Mouse (Mus musculus) adipocyte (in vitro differentiated cells): Measurements from ENCODE around the gene Kcnj14.

Source experiments
- DNase-seq: peaks from one replicate; pipeline ENCODE4 v3.0.0-alpha.2; 2016; ENCODE audit warnings: low spot score

Gene Kcnj14

GRCm38 (mm10) chr7:45824598-45824997 is at the start of gene Kcnj14:
Gene Kcnj14 (minus strand): TSS chr7:45824782.
- no peak for DNase-seq

GRCm38 (mm10) chr7:45873061-45873947 is 48.7 kb upstream of the Kcnj14 start:
- DNase-seq: peak; percentile 50

GRCm38 (mm10) chr7:45872624-45873023 is 48.0 kb upstream of the Kcnj14 start, which contains the start of gene Kdelr1:
Gene Kdelr1 (plus strand): TSS chr7:45872772.
- DNase-seq: peak; percentile 83

GRCm38 (mm10) chr7:45870282-45871058 is 45.9 kb upstream of the Kcnj14 start:
- no peak for DNase-seq

GRCm38 (mm10) chr7:45869787-45870186 is 45.2 kb upstream of the Kcnj14 start:
- no peak for DNase-seq

GRCm38 (mm10) chr7:45869107-45869670 is 44.6 kb upstream of the Kcnj14 start:
- no peak for DNase-seq

- no peak for DNase-seq
Observed at GRCm38 (mm10) chr7:45867871-45868270, 43.3 kb upstream of the Kcnj14 start.

GRCm38 (mm10) chr7:45865925-45866910 is 41.6 kb upstream of the Kcnj14 start:
- DNase-seq: peak; percentile 57

GRCm38 (mm10) chr7:45864435-45864834 is 39.9 kb upstream of the Kcnj14 start:
- no peak for DNase-seq

GRCm38 (mm10) chr7:45862804-45863203 is 38.2 kb upstream of the Kcnj14 start:
- DNase-seq: no peak

- no peak for DNase-seq
Observed at GRCm38 (mm10) chr7:45859008-45859407, 34.4 kb upstream of the Kcnj14 start.

- DNase-seq: no peak
Observed at GRCm38 (mm10) chr7:45856950-45857901, 32.6 kb upstream of the Kcnj14 start.

- no peak for DNase-seq
Observed at GRCm38 (mm10) chr7:45853089-45853488, 28.5 kb upstream of the Kcnj14 start.

GRCm38 (mm10) chr7:45850661-45851060 is 26.1 kb upstream of the Kcnj14 start:
- no peak for DNase-seq

- no peak for DNase-seq
Observed at GRCm38 (mm10) chr7:45848447-45849027, 24.0 kb upstream of the Kcnj14 start.

- DNase-seq: no peak
Observed at GRCm38 (mm10) chr7:45842950-45843744, 18.6 kb upstream of the Kcnj14 start.

GRCm38 (mm10) chr7:45833924-45834323 is 9.3 kb upstream of the Kcnj14 start:
- DNase-seq: no peak

- no peak for DNase-seq
Observed at GRCm38 (mm10) chr7:45833148-45833790, 8.7 kb upstream of the Kcnj14 start.
